Mouse (Mus musculus): ENCODE results near the gene Sirt7. TPM values are rescaled to one million over a fixed set of nuclear protein-coding genes. Genes with fewer than 3 reads are reported as not detected.

The Sirt7 gene
- polyA plus RNA-seq, 1 experiment from 2014 or later = 73.1 TPM

- Histone ChIP-seq H3K9ac (ENCODE audit: low read depth, low read length) (no peak overlapping the region), H3K4me1 (replicated peaks; ENCODE audit: control insufficient read depth, insufficient read depth, low read length) (peaks cover 4% of the 10 kb centered on the region; the same call in 1 of the 2 replicates), H3K4me3 (ENCODE audit: low read depth, low read length) (no peak overlapping the region), H3K36me3 (ENCODE audit: control insufficient read depth, insufficient read depth) (peaks cover 57% of the 10 kb centered on the region), H3K9me3 (ENCODE audit: control insufficient read depth) (no peaks in the 10 kb centered on the region), H3K4me2 (replicated peaks; ENCODE audit: low read depth) (no peak overlapping the region), H3K27ac (ENCODE audit: low read depth, low read length) (no peak overlapping the region), H3K27me3 (replicated peaks; ENCODE audit: control insufficient read depth, insufficient read depth, low read length) (no peaks in the 10 kb centered on the region)
- no peak for TF ChIP-seq CTCF (IDR thresholded peaks at IDR 0.05; ENCODE audit: low read depth)
- 85% methylated on average over 6 of the region's 6 CpGs for WGBS
- no peak for ATAC-seq
Observed at GRCm38 (mm10) chr11:120622805-120623204, 2.2 kb downstream of the Sirt7 start.

GRCm38 (mm10) chr11:120620195-120620594, 4.8 kb downstream of the Sirt7 start:
- H3K27ac ChIP-seq (ENCODE audit: low read depth, low read length) = no peak overlapping the region
- no peak overlapping the region for H3K9ac ChIP-seq (ENCODE audit: low read depth, low read length)
- no peak for TF ChIP-seq CTCF (IDR thresholded peaks at IDR 0.05; ENCODE audit: low read depth)
- no peaks in the 10 kb centered on the region for H3K9me3 ChIP-seq (ENCODE audit: control insufficient read depth)
- 94% methylated on average over 14 of the region's 14 CpGs for WGBS
- peaks cover 10% of the 10 kb centered on the region; the same call in 1 of the 2 replicates for H3K4me1 ChIP-seq (replicated peaks; ENCODE audit: control insufficient read depth, insufficient read depth, low read length)
- H3K4me2 ChIP-seq (replicated peaks; ENCODE audit: low read depth) = no peak overlapping the region
- no peak overlapping the region for H3K4me3 ChIP-seq (ENCODE audit: low read depth, low read length)
- ATAC-seq = no peak
- peaks cover 45% of the 10 kb centered on the region for H3K36me3 ChIP-seq (ENCODE audit: control insufficient read depth, insufficient read depth)
- no peaks in the 10 kb centered on the region for H3K27me3 ChIP-seq (replicated peaks; ENCODE audit: control insufficient read depth, insufficient read depth, low read length)

GRCm38 (mm10) chr11:120618619-120619535, 6.2 kb downstream of the Sirt7 start:
- Histone ChIP-seq H3K4me2 (replicated peaks; ENCODE audit: low read depth) (0 out of 2 replicates have a peak overlapping the region, but pooled peaks have one; percentile 84), H3K4me3 (ENCODE audit: low read depth, low read length) (no peak overlapping the region), H3K27ac (ENCODE audit: low read depth, low read length) (0 out of 2 replicates have a peak overlapping the region, but pooled peaks have one; percentile 98), H3K9ac (ENCODE audit: low read depth, low read length) (no peak overlapping the region), H3K27me3 (replicated peaks; ENCODE audit: control insufficient read depth, insufficient read depth, low read length) (no peaks in the 10 kb centered on the region), H3K9me3 (ENCODE audit: control insufficient read depth) (no peaks in the 10 kb centered on the region), H3K4me1 (replicated peaks; ENCODE audit: control insufficient read depth, insufficient read depth, low read length) (peaks cover 10% of the 10 kb centered on the region; the same call in 1 of the 2 replicates), H3K36me3 (ENCODE audit: control insufficient read depth, insufficient read depth) (peaks cover 55% of the 10 kb centered on the region)
- WGBS = 85% methylated on average over 25 of the region's 25 CpGs
- ATAC-seq = no peak
- no peak for TF ChIP-seq CTCF (IDR thresholded peaks at IDR 0.05; ENCODE audit: low read depth)

- TF ChIP-seq CTCF (IDR thresholded peaks at IDR 0.05; ENCODE audit: low read depth) = no peak
- Histone ChIP-seq H3K36me3 (ENCODE audit: control insufficient read depth, insufficient read depth) (peaks cover 58% of the 10 kb centered on the region), H3K27me3 (replicated peaks; ENCODE audit: control insufficient read depth, insufficient read depth, low read length) (no peaks in the 10 kb centered on the region), H3K4me2 (replicated peaks; ENCODE audit: low read depth) (peak within 1 kb of the TSS; percentile 84), H3K4me1 (replicated peaks; ENCODE audit: control insufficient read depth, insufficient read depth, low read length) (peaks cover 6% of the 10 kb centered on the region; the same call in 1 of the 2 replicates), H3K9me3 (ENCODE audit: control insufficient read depth) (no peaks in the 10 kb centered on the region), H3K27ac (ENCODE audit: low read depth, low read length) (peak within 1 kb of the TSS; percentile 98), H3K9ac (ENCODE audit: low read depth, low read length) (peak within 1 kb of the TSS; percentile 94), H3K4me3 (ENCODE audit: low read depth, low read length) (peak within 1 kb of the TSS; percentile 84)
- peak; percentile 85 for ATAC-seq
- under 1% methylated on average over 55 of the region's 56 CpGs for WGBS
Observed at GRCm38 (mm10) chr11:120617519-120618112, 7.4 kb downstream of the Sirt7 start, which contains the start of gene Pcyt2. TSS of gene Pcyt2 (minus strand) at chr11:120617936.

- Histone ChIP-seq H3K4me3 (ENCODE audit: low read depth, low read length) (peak overlapping the region; percentile 84), H3K9ac (ENCODE audit: low read depth, low read length) (peak overlapping the region; percentile 94), H3K4me1 (replicated peaks; ENCODE audit: control insufficient read depth, insufficient read depth, low read length) (peaks cover 6% of the 10 kb centered on the region; the same call in 1 of the 2 replicates), H3K9me3 (ENCODE audit: control insufficient read depth) (no peaks in the 10 kb centered on the region), H3K4me2 (replicated peaks; ENCODE audit: low read depth) (peak overlapping the region; percentile 84), H3K27ac (ENCODE audit: low read depth, low read length) (peak overlapping the region; percentile 98), H3K27me3 (replicated peaks; ENCODE audit: control insufficient read depth, insufficient read depth, low read length) (no peaks in the 10 kb centered on the region), H3K36me3 (ENCODE audit: control insufficient read depth, insufficient read depth) (peaks cover 64% of the 10 kb centered on the region)
- TF ChIP-seq CTCF (IDR thresholded peaks at IDR 0.05; ENCODE audit: low read depth) = no peak
- ATAC-seq = peak; percentile 58
- WGBS = 25% methylated on average over 4 of the region's 4 CpGs
Observed at GRCm38 (mm10) chr11:120616617-120617294, 8.3 kb downstream of the Sirt7 start.

All from intestine, postnatal 0 days (tissue).